Mouse (Mus musculus) C2C12 (cell line): ENCODE measurements around the gene Rpap2. TPM values are rescaled to one million over a fixed set of nuclear protein-coding genes. Genes with fewer than 3 reads are reported as not detected.

Source experiments
- H3K27me3 ChIP-seq: one replicate; pipeline ENCODE4 v1.6.1; 2011; ENCODE audit not compliant: control insufficient read depth, insufficient read depth, insufficient read length
- H3K36me3 ChIP-seq: one replicate; pipeline ENCODE4 v1.6.1; 2011; ENCODE audit not compliant: control insufficient read depth, insufficient read depth
- H3K4me3 ChIP-seq: one replicate; pipeline ENCODE4 v1.5.1; 2011; ENCODE audit warnings: mild to moderate bottlenecking, control low read depth; ENCODE audit not compliant: poor library complexity, insufficient read depth, severe bottlenecking
- H3K79me2 ChIP-seq: one replicate; pipeline ENCODE4 v1.6.1; 2011; ENCODE audit not compliant: control insufficient read depth, insufficient read depth
- H3K79me3 ChIP-seq: one replicate; pipeline ENCODE4 v1.6.1; 2011; ENCODE audit warnings: low read depth, control low read depth
- H3ac ChIP-seq: one replicate; pipeline ENCODE3; 2011; ENCODE audit warnings: low read depth; ENCODE audit not compliant: control insufficient read depth, insufficient read length
- CEBPB ChIP-seq: IDR thresholded peaks from one replicate; pipeline ENCODE4 v1.6.1; 2011; ENCODE audit warnings: low read depth, mild to moderate bottlenecking, control low read depth, moderate library complexity
- CTCF ChIP-seq: IDR thresholded peaks from one replicate; pipeline ENCODE4 v1.5.1; 2011; ENCODE audit not compliant: control insufficient read depth, insufficient read depth, insufficient read length
- FOSL1 ChIP-seq: IDR thresholded peaks from one replicate; pipeline ENCODE4 v1.8.0; 2011; ENCODE audit warnings: mild to moderate bottlenecking, low read length; ENCODE audit not compliant: poor library complexity, insufficient read depth, severe bottlenecking
- MAX ChIP-seq: IDR thresholded peaks from one replicate; pipeline ENCODE4 v1.6.1; 2011; ENCODE audit warnings: mild to moderate bottlenecking, control low read depth
- MYOD1 ChIP-seq: IDR thresholded peaks from one replicate; pipeline ENCODE4 v1.6.1; 2011; ENCODE audit warnings: low read depth; ENCODE audit not compliant: control insufficient read depth, insufficient read length
- MYOG ChIP-seq: IDR thresholded peaks from one replicate; pipeline ENCODE4 v1.6.1; 2011; ENCODE audit not compliant: control insufficient read depth, insufficient read length; ENCODE audit errors: extremely low read depth
- USF1 ChIP-seq: IDR thresholded peaks from one replicate; pipeline ENCODE4 v1.6.1; 2011; ENCODE audit warnings: low read depth, mild to moderate bottlenecking, control low read depth, moderate library complexity
- polyA plus RNA-seq: library from polyadenylated mRNA; unstranded; fragments of >200 nt; fragmentation: generic; extraction: Trizol; gene quantifications from one replicate; pipeline ENCODE4 v1.2.1, GENCODE M21; 2012; ENCODE audit warnings: missing spikeins

Rpap2 gene
- polyA plus RNA-seq, 1 experiment, result 7.2 TPM

DNA sequence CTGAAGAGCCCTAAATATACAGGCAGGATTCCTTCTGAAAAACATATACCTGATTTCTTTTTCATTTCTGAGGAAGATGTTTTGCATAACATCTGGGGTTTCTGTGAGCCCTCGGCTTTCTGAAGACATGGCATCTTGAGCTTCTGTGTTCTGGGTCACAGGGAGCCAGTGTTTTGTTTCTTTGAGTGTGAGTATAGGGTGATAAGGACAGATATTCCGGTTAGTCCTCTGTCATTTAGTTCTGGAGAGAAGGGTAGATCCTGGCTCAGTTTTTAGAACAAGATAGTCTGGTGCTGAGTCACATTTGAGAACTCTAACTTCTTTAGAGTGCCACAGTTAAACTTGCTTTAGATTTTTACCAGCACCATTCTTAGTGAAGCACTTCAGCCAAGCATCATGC is 52.5 kb downstream of the Rpap2 start:
- no peaks in the 10 kb centered on the region for H3K36me3 ChIP-seq
- no peak overlapping the region for H3ac ChIP-seq
- no peak overlapping the region for H3K4me3 ChIP-seq
- no peaks in the 10 kb centered on the region for H3K79me3 ChIP-seq
- no peak for TF ChIP-seq USF1
- no peak for TF ChIP-seq MYOD1
- H3K27me3 ChIP-seq, result no peaks in the 10 kb centered on the region
- no peaks in the 10 kb centered on the region for H3K79me2 ChIP-seq

DNA sequence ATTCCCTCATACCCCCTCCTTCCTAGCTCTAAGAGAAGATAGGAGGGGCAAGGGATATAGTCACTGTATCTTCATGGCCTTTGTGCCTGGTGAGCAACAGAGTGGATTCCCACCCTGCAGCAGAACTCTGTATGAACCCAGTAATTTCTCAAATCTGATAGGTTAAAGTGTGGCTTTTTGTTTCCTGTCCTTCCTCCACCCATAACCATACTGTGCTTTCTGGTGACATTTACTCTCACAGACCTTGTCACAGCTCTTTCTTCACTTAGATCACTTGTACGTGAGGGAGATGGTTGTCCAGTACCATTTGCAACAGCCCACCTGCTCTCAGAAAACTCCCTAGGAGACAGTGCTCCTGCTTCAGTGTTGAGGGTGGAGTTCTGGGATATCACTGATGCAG is 53.3 kb downstream of the Rpap2 start:
- Histone ChIP-seq H3K36me3 (no peaks in the 10 kb centered on the region), H3K79me3 (no peaks in the 10 kb centered on the region), H3K27me3 (no peaks in the 10 kb centered on the region), H3K79me2 (no peaks in the 10 kb centered on the region), H3K4me3 (no peak overlapping the region), H3ac (no peak overlapping the region)
- TF ChIP-seq USF1, result no peak
- TF ChIP-seq CTCF, result no peak
- TF ChIP-seq MAX, result no peak
- TF ChIP-seq MYOG, result no peak

DNA sequence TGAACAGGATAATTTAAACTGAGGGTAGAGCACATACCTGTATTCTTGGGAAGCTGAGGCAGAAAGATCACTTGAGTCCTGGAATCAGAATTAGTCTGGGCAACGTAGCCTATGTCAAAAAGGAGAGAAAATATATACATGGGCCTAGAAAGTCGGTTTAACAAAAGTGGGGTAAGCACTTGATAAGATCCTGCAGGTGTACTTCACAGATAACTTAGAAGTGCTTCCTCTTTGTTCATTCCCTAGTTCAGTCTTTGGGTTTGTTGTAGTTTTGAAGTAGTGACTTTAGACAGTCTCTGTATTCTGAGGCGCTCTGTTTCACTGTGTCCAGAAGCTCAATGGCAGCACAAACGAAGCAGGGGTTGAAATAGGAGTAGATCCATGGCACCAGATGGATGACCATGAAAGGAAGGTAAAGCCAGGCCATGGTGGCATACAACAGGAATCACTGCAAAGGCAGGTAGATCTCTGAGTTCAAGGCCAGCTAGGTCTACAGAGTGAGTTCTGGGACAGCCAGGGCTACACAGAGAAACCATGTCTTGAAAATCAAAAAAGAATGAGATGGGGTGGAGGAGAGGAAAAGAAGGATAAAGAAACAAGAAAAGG is 55.0 kb downstream of the Rpap2 start:
- no peak for TF ChIP-seq CTCF
- no peak for TF ChIP-seq FOSL1
- no peak for TF ChIP-seq MYOG

DNA sequence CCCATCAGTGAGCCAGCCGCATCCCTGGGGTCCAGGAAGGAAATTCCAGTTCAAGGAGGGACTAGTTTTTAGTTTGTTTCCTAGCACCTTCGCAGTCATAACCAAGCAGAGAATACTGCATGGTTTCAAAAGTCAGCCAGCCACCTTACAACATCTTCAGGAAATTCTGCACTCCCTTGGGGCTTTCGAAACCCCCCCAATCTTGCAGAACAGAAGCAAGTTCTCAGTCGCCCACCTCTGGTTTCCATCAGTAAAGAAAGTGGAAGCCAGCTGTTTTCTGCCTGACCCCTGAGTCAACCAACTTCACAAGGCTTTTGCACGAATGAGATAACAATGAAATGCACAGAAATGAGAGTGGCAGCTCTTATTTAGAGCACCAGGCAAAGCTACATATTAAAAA is 81.2 kb downstream of the Rpap2 start:
- H3K27me3 ChIP-seq, result no peaks in the 10 kb centered on the region
- H3K4me3 ChIP-seq, result no peak overlapping the region
- H3K79me3 ChIP-seq, result no peaks in the 10 kb centered on the region
- no peaks in the 10 kb centered on the region for H3K79me2 ChIP-seq
- no peaks in the 10 kb centered on the region for H3K36me3 ChIP-seq
- TF ChIP-seq CEBPB, result no peak
- TF ChIP-seq FOSL1, result no peak
- TF ChIP-seq MYOD1, result no peak
- no peak for TF ChIP-seq CTCF
- TF ChIP-seq MYOG, result no peak
- TF ChIP-seq USF1, result no peak
- no peak overlapping the region for H3ac ChIP-seq

More for the DNA sequence above, 55.0 kb downstream of the Rpap2 start:
- Histone ChIP-seq H3K79me3 (no peaks in the 10 kb centered on the region), H3ac (no peak overlapping the region), H3K36me3 (no peaks in the 10 kb centered on the region), H3K79me2 (no peaks in the 10 kb centered on the region), H3K4me3 (no peak overlapping the region), H3K27me3 (no peaks in the 10 kb centered on the region)

DNA sequence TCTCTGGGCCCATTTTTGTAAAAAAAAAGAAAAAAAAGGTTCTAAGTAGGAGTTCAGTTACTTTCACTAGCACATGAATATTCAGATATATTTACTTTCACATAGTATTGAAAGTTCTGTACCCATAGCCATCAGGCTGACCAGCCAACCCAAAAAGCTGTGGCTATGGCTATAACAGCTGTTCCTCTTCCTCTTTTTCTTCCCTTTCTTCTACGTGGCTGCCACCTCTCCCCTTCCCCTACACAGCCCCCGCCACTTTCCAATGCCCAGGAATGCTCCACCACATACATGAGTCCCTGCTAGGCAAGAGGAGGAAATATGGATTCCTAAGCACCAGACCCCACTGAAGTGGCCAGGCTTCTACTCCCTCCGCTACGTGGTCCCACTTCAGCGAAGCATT is 84.1 kb downstream of the Rpap2 start:
- H3ac ChIP-seq, result no peak overlapping the region
- no peak for TF ChIP-seq MYOD1
- no peak for TF ChIP-seq MAX
- no peak for TF ChIP-seq CTCF
- TF ChIP-seq MYOG, result no peak
- TF ChIP-seq FOSL1, result no peak
- TF ChIP-seq CEBPB, result no peak
- no peaks in the 10 kb centered on the region for H3K79me3 ChIP-seq
- H3K27me3 ChIP-seq, result no peaks in the 10 kb centered on the region
- H3K79me2 ChIP-seq, result no peaks in the 10 kb centered on the region
- no peaks in the 10 kb centered on the region for H3K36me3 ChIP-seq
- H3K4me3 ChIP-seq, result no peak overlapping the region

DNA sequence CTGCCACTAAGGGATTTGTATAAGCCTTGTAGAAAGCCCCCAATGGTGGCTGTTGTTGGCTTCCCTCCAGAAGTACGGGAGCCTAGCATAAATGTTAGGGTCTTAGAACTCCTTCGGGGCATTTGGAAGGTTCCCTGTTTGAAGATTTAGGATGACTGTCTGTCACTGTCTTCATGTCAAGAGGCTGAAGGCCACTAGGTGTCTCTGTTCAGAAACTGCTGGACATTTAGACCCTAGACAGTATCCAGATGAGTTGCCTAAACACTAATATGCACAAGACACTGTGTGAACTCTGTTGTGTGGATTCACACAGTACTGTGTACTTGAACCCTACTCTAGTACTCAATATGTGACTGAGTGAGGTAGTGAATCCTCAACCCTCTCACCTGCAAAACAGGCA is 87.2 kb downstream of the Rpap2 start:
- Histone ChIP-seq H3K27me3 (no peaks in the 10 kb centered on the region), H3ac (no peak overlapping the region), H3K36me3 (no peaks in the 10 kb centered on the region), H3K4me3 (no peak overlapping the region), H3K79me2 (no peaks in the 10 kb centered on the region), H3K79me3 (no peaks in the 10 kb centered on the region)
- TF ChIP-seq MYOG (no peak), CEBPB (no peak), USF1 (no peak), MYOD1 (no peak), CTCF (no peak), MAX (no peak), FOSL1 (no peak)
